Mouse (Mus musculus) activated CD4-positive, CD25-positive, alpha-beta regulatory T cell (primary cell): Measurements from ENCODE around the gene 2210016F16Rik. TPM values are rescaled to one million over a fixed set of nuclear protein-coding genes. Genes with fewer than 3 reads are reported as not detected.

Experiments
- polyA plus RNA-seq, 2 experiments: library from polyadenylated mRNA; unstranded; fragments of 100-300 nt; shearing (Covaris generic); gene quantifications; one replicate each; pipeline ENCODE4 v1.2.1; 2017

Gene 2210016F16Rik
- polyA plus RNA-seq: 10 to 100 TPM; 53.4 to 54.6 TPM

DNA sequence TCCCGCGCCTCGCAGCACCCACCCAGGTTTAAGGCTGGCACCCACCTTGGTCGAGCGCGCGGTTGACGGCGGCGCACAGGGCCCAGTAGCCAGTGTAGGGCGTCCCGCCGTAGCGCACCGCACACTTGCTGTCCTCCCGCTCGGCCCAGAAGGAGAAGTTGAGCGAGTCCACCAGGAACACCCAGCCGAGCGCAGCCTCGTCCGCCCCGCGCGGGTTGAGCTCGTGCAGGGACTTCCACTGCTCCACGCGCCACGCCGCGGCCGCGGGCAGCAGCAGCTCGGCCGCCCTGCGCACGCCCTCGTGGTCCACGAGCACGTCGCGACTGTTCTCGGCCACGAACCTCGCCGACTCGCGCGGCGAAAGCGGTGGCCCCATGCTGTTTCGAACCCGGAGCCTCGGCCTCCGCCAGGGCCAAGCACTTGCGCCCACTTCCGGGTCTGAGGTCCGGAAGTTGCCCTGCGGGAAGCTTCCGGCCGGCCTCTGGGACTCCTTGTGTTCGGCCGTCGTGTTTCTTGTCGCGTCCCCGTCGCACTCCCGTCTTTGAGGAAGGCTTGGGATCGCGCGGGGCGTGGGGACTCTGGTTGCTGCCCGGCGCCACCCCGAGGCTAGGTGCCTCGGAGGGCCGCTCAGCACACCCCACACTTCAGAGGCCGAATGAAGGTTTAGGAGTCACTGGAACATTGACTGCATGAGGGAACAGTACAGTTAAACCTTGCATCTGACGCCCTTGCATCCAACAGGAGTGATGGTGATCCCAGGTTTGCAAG, at the start of gene 2210016F16Rik:
Gene 2210016F16Rik (minus strand): TSS at position 447 of the 768 bp plus-strand sequence.

DNA sequence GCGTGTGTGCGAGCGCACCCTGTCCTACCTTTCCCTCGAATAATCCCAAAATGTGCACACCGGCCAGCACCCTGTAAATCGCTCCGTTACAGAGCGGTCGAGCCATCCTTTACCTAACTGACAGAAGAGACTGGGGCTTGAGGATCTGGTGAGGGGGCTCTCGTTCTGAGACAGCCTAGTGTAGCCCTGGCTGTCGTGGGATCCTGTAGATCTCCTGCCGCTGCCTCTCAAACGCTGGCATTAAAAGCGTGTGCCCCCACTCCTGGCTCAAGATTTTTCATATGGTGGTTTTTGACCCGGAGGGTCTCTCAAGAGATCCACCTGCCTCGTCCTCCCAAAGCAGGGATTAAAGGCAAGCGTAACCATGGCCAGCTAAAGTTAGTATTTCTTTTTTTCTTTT, 18.2 kb upstream of the 2210016F16Rik start, which contains the start of gene Hnrnpk:
Gene Hnrnpk (minus strand): TSS at position 101 of the 400 bp plus-strand sequence.

DNA sequence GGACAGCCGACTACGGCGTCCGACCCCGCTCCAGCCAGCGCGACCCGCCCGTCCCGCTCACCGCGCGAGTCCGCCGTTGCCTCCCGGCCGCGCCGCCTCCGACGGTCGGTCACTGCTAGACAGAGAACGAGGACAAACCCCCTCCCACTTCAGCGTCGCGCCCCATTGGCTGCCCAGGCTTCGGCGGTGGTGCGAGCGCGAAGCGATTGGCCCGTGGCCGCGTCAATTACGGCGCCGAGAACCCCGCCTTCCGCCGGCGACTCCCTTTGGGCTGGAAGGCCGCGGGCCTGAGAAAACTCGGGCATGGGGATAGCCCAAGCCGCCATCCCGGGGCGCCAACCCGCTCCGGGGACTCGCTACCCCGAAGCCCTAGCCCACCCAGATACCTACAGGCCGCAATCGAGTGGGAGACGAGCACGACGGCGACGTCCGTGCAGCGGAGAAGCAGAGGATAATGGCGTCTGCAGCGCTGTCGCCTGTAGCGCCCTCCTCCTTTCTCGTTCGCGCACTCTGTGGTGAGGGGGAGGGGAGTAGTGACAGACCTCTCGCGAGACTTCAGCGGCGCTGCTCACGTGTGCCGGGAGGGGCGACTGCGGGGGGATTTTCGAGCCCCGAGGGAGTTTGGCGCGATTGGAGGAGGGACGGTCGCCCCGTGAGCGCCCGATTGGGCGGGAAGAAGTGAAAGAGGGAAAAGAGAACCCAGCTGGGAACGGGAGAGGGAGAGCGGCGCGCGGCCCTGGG, 17.1 kb upstream of the 2210016F16Rik start, which contains the start of gene Rmi1:
Gene Rmi1 (plus strand): TSS at position 246 of the 741 bp plus-strand sequence.

DNA sequence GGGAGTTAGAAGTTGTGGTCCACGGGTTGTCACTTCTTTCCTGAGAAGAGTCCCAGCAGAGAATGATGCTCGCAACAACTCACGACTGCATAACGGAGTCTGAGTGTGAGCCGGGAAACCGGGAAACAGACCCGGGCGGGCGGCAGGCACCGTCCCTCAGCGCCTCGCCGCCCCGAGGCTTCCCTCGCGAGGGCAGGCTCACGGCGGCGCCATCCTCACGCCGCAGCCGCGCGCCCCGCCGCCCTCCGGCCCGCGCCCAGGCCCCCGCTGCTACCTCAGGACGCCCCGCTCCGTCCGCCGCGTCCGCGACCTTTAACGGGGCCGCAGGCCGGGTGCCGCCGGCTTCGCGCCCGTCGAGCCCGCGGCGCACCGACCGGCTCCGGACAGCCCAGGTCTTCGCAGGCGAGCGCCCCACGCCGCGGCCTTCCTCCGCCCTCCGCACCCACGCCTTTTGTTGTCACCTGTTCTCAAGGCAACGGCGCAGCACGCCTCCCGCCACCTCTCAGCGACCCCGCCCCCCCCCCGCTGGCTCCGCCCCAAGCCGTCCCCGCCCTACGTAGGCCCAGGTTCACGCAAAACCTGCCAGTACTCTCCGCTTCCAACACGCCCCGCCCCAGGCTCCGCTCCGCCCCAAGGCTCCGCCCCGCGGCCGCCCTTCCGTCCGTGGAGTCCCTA, 26.3 kb downstream of the 2210016F16Rik start, which contains the start of gene Kif27:
Gene Kif27 (minus strand): TSS at position 494 of the 675 bp plus-strand sequence.

Other genes with a start within 250 kb of the 2210016F16Rik start
- gene Idnk, start 227.6 kb downstream of the 2210016F16Rik start, polyA plus RNA-seq: 100 to 1,000 TPM; 163 to 194 TPM
- 100 to 1,000 TPM in 1 of 2 experiments, 10 to 100 TPM in 1; 95.4 to 122 TPM for gene Ubqln1, start 169.6 kb downstream of the 2210016F16Rik start, polyA plus RNA-seq
- 1 to 10 TPM; 1.1 to 1.2 TPM for gene Gkap1, start 109.5 kb downstream of the 2210016F16Rik start, polyA plus RNA-seq
- under 1 TPM in 1 of 2 experiments, not detected in 1; 0.18 TPM for gene Kif27, start 26.1 kb downstream of the 2210016F16Rik start, polyA plus RNA-seq
- gene Rmi1, start 17.0 kb upstream of the 2210016F16Rik start, polyA plus RNA-seq: 10 to 100 TPM; 32.5 to 33.1 TPM
- gene Hnrnpk, start 18.1 kb upstream of the 2210016F16Rik start, polyA plus RNA-seq: 1,000 to 10,000 TPM; 1,846 to 1,891 TPM
- gene Slc28a3, start 225.7 kb upstream of the 2210016F16Rik start, polyA plus RNA-seq: under 1 TPM in 1 of 2 experiments, not detected in 1; 0.29 TPM